In the genomic region with DNA sequence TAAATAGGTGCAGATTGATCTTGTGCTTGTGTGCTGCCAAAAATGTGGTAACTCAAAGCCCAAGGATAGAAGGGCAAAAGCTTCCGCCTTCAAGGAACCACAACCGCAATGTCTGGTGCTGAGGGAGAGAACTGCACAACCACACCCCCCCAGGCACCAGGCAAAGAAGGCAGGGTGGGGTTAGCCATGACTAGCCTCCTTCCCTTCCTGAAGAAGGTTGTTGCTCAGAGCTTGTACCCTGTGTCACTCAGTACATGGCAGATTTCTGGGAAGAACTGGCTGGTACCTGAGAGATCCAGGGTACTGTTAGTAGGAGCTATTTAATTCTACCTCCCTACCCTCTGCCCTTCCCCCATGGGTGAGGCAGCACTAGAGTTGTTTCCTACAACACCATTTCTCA, we compare ENCODE assay signal across 12 mouse cellular contexts. TPM values are rescaled to one million over a fixed set of nuclear protein-coding genes. Genes with fewer than 3 reads are reported as not detected.
A peak's percentile ranks its signal among the peaks of the same experiment; 100 is the strongest.
DNase-seq lines count a peak whose midpoint lies in the region; ATAC-seq and TF ChIP-seq lines count a peak whose summit lies in the region.
"Had no signal": no experiment of that assay in that cellular context is flagged by ENCODE, and none has a peak within 500 bp of the region (broad histone marks: within the 10 kb centered on the region; RNA-seq: fewer than 3 reads in every experiment).

No protein-coding gene starts in this region.

- no peaks in the 10 kb centered on the region for H3K36me3 ChIP-seq in kidney, adult 2 months (ENCODE audit: control insufficient read depth, insufficient read depth, low read length)
- no peaks in the 10 kb centered on the region for H3K36me3 ChIP-seq in embryonic facial prominence, embryonic 14.5 days (ENCODE audit: control insufficient read depth, insufficient read depth, low read length)
- no peaks in the 10 kb centered on the region for H3K36me3 ChIP-seq in liver, embryonic 16.5 days (ENCODE audit: control insufficient read depth, insufficient read depth)
- H3K36me3 ChIP-seq: intestine, embryonic 15.5 days had no signal

- no peaks in the 10 kb centered on the region for H3K9me3 ChIP-seq in embryonic facial prominence, embryonic 14.5 days (ENCODE audit: control insufficient read depth, low read length)
- no peaks in the 10 kb centered on the region for H3K9me3 ChIP-seq in liver, embryonic 16.5 days (replicated peaks; ENCODE audit: control insufficient read depth, low read length)
- H3K9me3 ChIP-seq: intestine, embryonic 15.5 days had no signal

- H3K4me2 ChIP-seq in embryonic facial prominence, embryonic 14.5 days (ENCODE audit: low read depth, low read length): 0 out of 2 replicates have a peak overlapping the region, but pooled peaks have one; percentile 15
- no peak overlapping the region for H3K4me2 ChIP-seq in liver, embryonic 16.5 days (ENCODE audit: low read depth, low read length)
- H3K4me2 ChIP-seq: intestine, embryonic 15.5 days; lung, embryonic 14.5 days had no signal

- no peak for ATAC-seq in embryonic facial prominence, embryonic 14.5 days (ENCODE audit: low read depth)
- 0 out of 2 replicates have a peak, but pooled peaks have one; percentile 14 for ATAC-seq in liver, embryonic 16.5 days (ENCODE audit: low read depth)
- no peak for ATAC-seq in cerebellum, adult (ENCODE audit: insufficient number of reproducible peaks, low FRiP score, low TSS enrichment)
- ATAC-seq: intestine, embryonic 15.5 days had no signal

- TF ChIP-seq POLR2A in kidney, adult 2 months (IDR thresholded peaks at IDR 0.05; ENCODE audit: low read depth, low read length): no peak

- H3K4me3 ChIP-seq in kidney, adult 2 months (ENCODE audit: insufficient read depth, low read depth, low read length): no peak overlapping the region
- H3K4me3 ChIP-seq in embryonic facial prominence, embryonic 14.5 days (ENCODE audit: low read depth, low read length): no peak overlapping the region
- no peak overlapping the region for H3K4me3 ChIP-seq in liver, embryonic 16.5 days (ENCODE audit: low read depth, low read length)
- H3K4me3 ChIP-seq: intestine, embryonic 15.5 days had no signal

- no peak overlapping the region for H3K9ac ChIP-seq in embryonic facial prominence, embryonic 14.5 days (ENCODE audit: low read depth, low read length)
- H3K9ac ChIP-seq in liver, embryonic 16.5 days (ENCODE audit: low read depth, low read length): no peak overlapping the region
- H3K9ac ChIP-seq: intestine, embryonic 15.5 days; lung, embryonic 14.5 days had no signal

- H3K27me3 ChIP-seq in kidney, adult 2 months (replicated peaks; ENCODE audit: control insufficient read depth, insufficient read depth, low read length): no peaks in the 10 kb centered on the region
- H3K27me3 ChIP-seq in embryonic facial prominence, embryonic 14.5 days (replicated peaks; ENCODE audit: control insufficient read depth, insufficient read depth, low read length): no peaks in the 10 kb centered on the region
- H3K27me3 ChIP-seq in liver, embryonic 16.5 days (ENCODE audit: control insufficient read depth, insufficient read depth, low read depth, low read length): no peaks in the 10 kb centered on the region
- H3K27me3 ChIP-seq: intestine, embryonic 15.5 days had no signal

- DNase-seq in kidney, adult 2 months: peak; percentile 47
- no peak for DNase-seq in kidney, postnatal 4 days
- peak; percentile 20 for DNase-seq in ES-CJ7 (ENCODE audit: low read depth, low spot score)
- peak; percentile 64 for DNase-seq in embryonic facial prominence, embryonic 14.5 days (ENCODE audit: low spot score)
- no peak for DNase-seq in thymus, postnatal 25 days
- no peak for DNase-seq in ovary, postnatal 10 days (ENCODE audit: low spot score)
- DNase-seq: cerebellum, adult 11 months; lung, embryonic 14.5 days; thymus, postnatal 4 days had no signal

- 79% methylated on average over 2 of the region's 2 CpGs for WGBS in kidney, adult 2 months
- WGBS in embryonic facial prominence, embryonic 14.5 days: 68% methylated on average over 2 of the region's 2 CpGs
- 17% methylated on average over 2 of the region's 2 CpGs for WGBS in liver, embryonic 16.5 days (ENCODE audit: insufficient replicate concordance)

- peaks cover 40% of the 10 kb centered on the region for H3K4me1 ChIP-seq in kidney, adult 2 months (ENCODE audit: control insufficient read depth, insufficient read depth, low read length)
- H3K4me1 ChIP-seq in embryonic facial prominence, embryonic 14.5 days (ENCODE audit: control insufficient read depth, insufficient read depth, low read length): peaks cover 30% of the 10 kb centered on the region
- peaks cover 13% of the 10 kb centered on the region for H3K4me1 ChIP-seq in liver, embryonic 16.5 days (ENCODE audit: control insufficient read depth, low read depth, low read length)

- H3K27ac ChIP-seq in kidney, adult 2 months (ENCODE audit: insufficient read depth, low read depth, low read length): no peak overlapping the region; the same call in 1 of the 2 replicates
- no peak overlapping the region for H3K27ac ChIP-seq in embryonic facial prominence, embryonic 14.5 days (replicated peaks; ENCODE audit: low read depth, low read length)
- no peak overlapping the region for H3K27ac ChIP-seq in liver, embryonic 16.5 days (ENCODE audit: low read length)
- H3K27ac ChIP-seq: intestine, embryonic 15.5 days had no signal

- TF ChIP-seq CTCF in kidney, adult 2 months (conservative IDR thresholded peaks at IDR 0.05; ENCODE audit: insufficient read depth, insufficient read length, low read depth, low read length): no peak

RNA-seq across cellular contexts. Expression of gene Plxna2, which starts 8.1 kb away (rescaled TPM):
- 5.1 and 5.9 TPM in 2 replicates for polyA plus RNA-seq in kidney, adult 2 months (2012; rRNA removed)
- polyA plus RNA-seq in embryonic facial prominence, embryonic 14.5 days (2014; fragmentation: Nextera tagmentation; extraction: Ambion mirVana): 12.8 and 14.8 TPM in 2 replicates
- 1.7 and 2.2 TPM in 2 replicates for polyA plus RNA-seq in liver, embryonic 16.5 days (2015; fragmentation: Nextera tagmentation; extraction: Ambion mirVana)

Comparison
In these comparisons a context has a peak if more than half of its experiments do, and no peak if none do; other contexts are left out.
1. DNase-seq: peak in kidney, adult 2 months (single experiment), ES-CJ7 (single experiment) and embryonic facial prominence, embryonic 14.5 days (single experiment); none in kidney, postnatal 4 days (0 of 2), thymus, postnatal 25 days (single experiment) and ovary, postnatal 10 days (single experiment).